Mouse (Mus musculus) lung, embryonic 14.5 days (tissue): Measurements from ENCODE around the gene 6430531B16Rik. TPM values are rescaled to one million over a fixed set of nuclear protein-coding genes. Genes with fewer than 3 reads are reported as not detected.

Experiments used
- ATAC-seq: fragments of 200-750 bp; cut with Nextera tagmentation; 2 replicates; pipeline ENCODE4 v1.8.0; 2017; ENCODE audit warnings: mild to moderate bottlenecking, moderate TSS enrichment, moderate library complexity; ENCODE audit not compliant: insufficient read depth
- DNase-seq: peaks from one replicate; pipeline ENCODE4 v3.0.0-alpha.2; 2015
- H3K27ac ChIP-seq: fragments of 300-500 bp; sonication (generic); 2 replicates; pipeline ENCODE4 v1.5.1; 2014; ENCODE audit warnings: low read depth, mild to moderate bottlenecking, moderate library complexity
- H3K27me3 ChIP-seq: fragments of 300-500 bp; sonication (generic); 2 replicates; pipeline ENCODE4 v1.6.1; 2014; ENCODE audit warnings: low read length, control low read depth; ENCODE audit not compliant: insufficient read depth
- H3K36me3 ChIP-seq: fragments of 300-500 bp; sonication (generic); 2 replicates; pipeline ENCODE4 v1.6.1; 2014; ENCODE audit warnings: control low read depth; ENCODE audit not compliant: insufficient read depth
- H3K4me1 ChIP-seq: fragments of 300-500 bp; sonication (generic); 2 replicates; pipeline ENCODE4 v1.6.1; 2014; ENCODE audit warnings: antibody characterized with exemption, control low read depth; ENCODE audit not compliant: insufficient read depth
- H3K4me2 ChIP-seq: fragments of 300-500 bp; sonication (generic); 2 replicates; pipeline ENCODE4 v1.6.1; 2014; ENCODE audit warnings: mild to moderate bottlenecking
- H3K4me3 ChIP-seq: fragments of 300-500 bp; sonication (generic); 2 replicates; pipeline ENCODE4 v1.5.1; 2014; ENCODE audit warnings: low read depth, low read length
- H3K9ac ChIP-seq: fragments of 300-500 bp; sonication (generic); 2 replicates; pipeline ENCODE4 v1.6.1; 2014
- H3K9me3 ChIP-seq: fragments of 300-500 bp; sonication (generic); 2 replicates; pipeline ENCODE4 v1.6.1; 2016; ENCODE audit warnings: low read depth, low read length, control low read depth
- CTCF ChIP-seq: IDR thresholded peaks from 2 replicates; pipeline ENCODE4 v1.5.1; 2016; ENCODE audit warnings: antibody characterized with exemption, low read depth
- WGBS: fragments of 180-500 bp; shearing (Covaris S2); extraction: QIAGEN DNeasy Blood & Tissue Kit; methylation state at CpG from one replicate; pipeline ENCODE4 v1.1.7; 2014; 5-methylcytosine and 5-hydroxymethylcytosine counted together
- polyA plus RNA-seq: library from polyadenylated mRNA; unstranded; fragments of >200 nt; fragmentation: Nextera tagmentation; extraction: Ambion mirVana; gene quantifications from 2 replicates; pipeline ENCODE4 v1.2.1, GENCODE M21; 2014

Gene 6430531B16Rik
- polyA plus RNA-seq, 1 experiment from 2014 or later = 0.30 TPM

- no peak for TF ChIP-seq CTCF
These were observed 20.3 kb upstream of the 6430531B16Rik start for GRCm38 (mm10) chr7:139998691-139999350.

GRCm38 (mm10) chr7:139994676-139995075 is 16.1 kb upstream of the 6430531B16Rik start:
- TF ChIP-seq CTCF = peak; percentile 83
- DNase-seq = peak; percentile 81
- H3K9me3 ChIP-seq = no peaks in the 10 kb centered on the region
- no peak overlapping the region for H3K4me2 ChIP-seq
- peaks cover 44% of the 10 kb centered on the region for H3K36me3 ChIP-seq
- no peaks in the 10 kb centered on the region for H3K27me3 ChIP-seq
- H3K9ac ChIP-seq = no peak overlapping the region
- no peaks in the 10 kb centered on the region for H3K4me1 ChIP-seq
- H3K4me3 ChIP-seq = no peak overlapping the region
- ATAC-seq = peak; percentile 35; the same call in 1 of the 2 replicates
- H3K27ac ChIP-seq = no peak overlapping the region
- 36% methylated on average over 3 of the region's 3 CpGs for WGBS

More at GRCm38 (mm10) chr7:139998691-139999350, 20.3 kb upstream of the 6430531B16Rik start:
- ATAC-seq = no peak
- Histone ChIP-seq H3K27ac (no peak overlapping the region), H3K36me3 (peaks cover 75% of the 10 kb centered on the region), H3K4me2 (no peak overlapping the region), H3K4me3 (no peak overlapping the region), H3K9me3 (no peaks in the 10 kb centered on the region), H3K27me3 (no peaks in the 10 kb centered on the region), H3K4me1 (no peaks in the 10 kb centered on the region), H3K9ac (no peak overlapping the region)
- DNase-seq = no peak
- 93% methylated on average over 13 of the region's 13 CpGs for WGBS

GRCm38 (mm10) chr7:139994202-139994601 is 15.6 kb upstream of the 6430531B16Rik start:
- H3K27ac ChIP-seq = no peak overlapping the region
- TF ChIP-seq CTCF = no peak
- H3K4me2 ChIP-seq = no peak overlapping the region
- no peak overlapping the region for H3K4me3 ChIP-seq
- 77% methylated on average over 4 of the region's 4 CpGs for WGBS
- DNase-seq = no peak
- peaks cover 40% of the 10 kb centered on the region for H3K36me3 ChIP-seq
- ATAC-seq = no peak; the same call in 1 of the 2 replicates
- H3K9me3 ChIP-seq = no peaks in the 10 kb centered on the region
- H3K27me3 ChIP-seq = no peaks in the 10 kb centered on the region
- H3K4me1 ChIP-seq = no peaks in the 10 kb centered on the region
- H3K9ac ChIP-seq = no peak overlapping the region

DNA sequence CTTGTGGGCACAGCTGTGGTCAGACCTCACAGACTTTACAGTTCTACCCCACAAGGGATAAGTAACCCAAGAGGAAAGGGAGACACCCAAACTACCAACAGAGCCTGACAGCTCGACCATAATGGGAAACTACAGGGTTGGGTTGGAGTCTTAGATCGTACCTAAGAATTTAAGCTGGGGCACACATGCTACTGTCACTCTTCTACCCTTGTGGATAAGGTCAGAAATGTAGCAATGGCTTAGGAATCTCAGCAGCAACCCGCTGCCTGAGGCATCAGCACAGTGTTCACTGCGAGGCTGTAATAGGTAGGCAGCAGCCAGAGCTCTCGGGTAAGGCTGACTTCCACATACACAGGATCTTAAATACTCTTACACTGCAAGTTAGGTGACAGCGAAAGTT is 15.0 kb upstream of the 6430531B16Rik start:
- no peak for TF ChIP-seq CTCF
- no peak for ATAC-seq
- no peak overlapping the region for H3K4me2 ChIP-seq

GRCm38 (mm10) chr7:139992406-139992805 is 13.9 kb upstream of the 6430531B16Rik start, which contains the start of gene Adam8:
Gene Adam8 (minus strand): TSS chr7:139992562.
- Histone ChIP-seq H3K4me2 (no peak within 1 kb of the TSS), H3K27me3 (no peaks in the 10 kb centered on the region), H3K36me3 (peaks cover 22% of the 10 kb centered on the region), H3K9ac (no peak within 1 kb of the TSS), H3K4me3 (no peak within 1 kb of the TSS), H3K27ac (no peak within 1 kb of the TSS), H3K4me1 (no peaks in the 10 kb centered on the region), H3K9me3 (no peaks in the 10 kb centered on the region)
- no peak for TF ChIP-seq CTCF
- WGBS = 24% methylated on average over 7 of the region's 7 CpGs
- DNase-seq (peak; percentile 20), ATAC-seq (no peak)

More for the DNA sequence above, 15.0 kb upstream of the 6430531B16Rik start:
- no peak for DNase-seq
- H3K27me3 ChIP-seq = no peaks in the 10 kb centered on the region
- peaks cover 34% of the 10 kb centered on the region for H3K36me3 ChIP-seq
- no peak overlapping the region for H3K27ac ChIP-seq
- no peaks in the 10 kb centered on the region for H3K9me3 ChIP-seq
- H3K4me1 ChIP-seq = no peaks in the 10 kb centered on the region
- H3K4me3 ChIP-seq = no peak overlapping the region
- 85% methylated on average over 6 of the region's 6 CpGs for WGBS
- H3K9ac ChIP-seq = no peak overlapping the region

- Histone ChIP-seq H3K27me3 (no peaks in the 10 kb centered on the region), H3K9me3 (no peaks in the 10 kb centered on the region), H3K4me1 (no peaks in the 10 kb centered on the region), H3K27ac (no peak overlapping the region), H3K9ac (no peak overlapping the region), H3K4me3 (no peak overlapping the region), H3K36me3 (peaks cover 7% of the 10 kb centered on the region), H3K4me2 (no peak overlapping the region)
- ATAC-seq (no peak), DNase-seq (no peak)
- TF ChIP-seq CTCF = no peak
- 69% methylated on average over 8 of the region's 8 CpGs for whole genome bisulfite sequencing
These were observed 12.4 kb upstream of the 6430531B16Rik start for GRCm38 (mm10) chr7:139990864-139991394.

DNA sequence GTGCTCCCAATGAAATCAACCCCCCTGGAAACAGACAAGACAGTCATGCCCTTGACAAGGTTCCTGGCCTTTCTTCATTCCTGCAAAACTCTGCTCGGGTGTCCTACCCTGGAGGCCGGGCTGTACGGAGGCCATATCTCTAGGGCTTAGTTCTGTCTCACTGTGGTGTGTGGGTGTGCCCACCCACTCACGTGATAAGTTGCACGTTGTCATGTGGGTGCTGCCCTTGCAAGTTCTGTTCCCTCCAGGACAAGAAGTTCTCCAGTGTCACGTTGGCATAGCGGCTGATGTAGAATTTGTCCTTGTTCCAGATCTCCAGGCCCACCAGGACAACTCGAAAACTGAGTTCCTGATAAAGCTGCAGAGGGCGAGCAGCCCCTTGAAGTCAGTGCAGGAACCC is 9.7 kb upstream of the 6430531B16Rik start:
- TF ChIP-seq CTCF = no peak
- no peak overlapping the region for H3K4me3 ChIP-seq
- no peak overlapping the region for H3K27ac ChIP-seq
- H3K36me3 ChIP-seq = no peaks in the 10 kb centered on the region
- 82% methylated on average over 9 of the region's 9 CpGs for WGBS
- H3K27me3 ChIP-seq = no peaks in the 10 kb centered on the region
- H3K4me1 ChIP-seq = no peaks in the 10 kb centered on the region
- H3K9me3 ChIP-seq = no peaks in the 10 kb centered on the region
- H3K9ac ChIP-seq = no peak overlapping the region
- no peak overlapping the region for H3K4me2 ChIP-seq
- ATAC-seq = no peak
- DNase-seq = no peak
